Mouse (Mus musculus): Measurements from ENCODE around the gene Il17d. TPM values are rescaled to one million over a fixed set of nuclear protein-coding genes. Genes with fewer than 3 reads are reported as not detected.

Gene Il17d
- polyA plus RNA-seq, 1 experiment from 2014 or later = 2.7 TPM

DNA sequence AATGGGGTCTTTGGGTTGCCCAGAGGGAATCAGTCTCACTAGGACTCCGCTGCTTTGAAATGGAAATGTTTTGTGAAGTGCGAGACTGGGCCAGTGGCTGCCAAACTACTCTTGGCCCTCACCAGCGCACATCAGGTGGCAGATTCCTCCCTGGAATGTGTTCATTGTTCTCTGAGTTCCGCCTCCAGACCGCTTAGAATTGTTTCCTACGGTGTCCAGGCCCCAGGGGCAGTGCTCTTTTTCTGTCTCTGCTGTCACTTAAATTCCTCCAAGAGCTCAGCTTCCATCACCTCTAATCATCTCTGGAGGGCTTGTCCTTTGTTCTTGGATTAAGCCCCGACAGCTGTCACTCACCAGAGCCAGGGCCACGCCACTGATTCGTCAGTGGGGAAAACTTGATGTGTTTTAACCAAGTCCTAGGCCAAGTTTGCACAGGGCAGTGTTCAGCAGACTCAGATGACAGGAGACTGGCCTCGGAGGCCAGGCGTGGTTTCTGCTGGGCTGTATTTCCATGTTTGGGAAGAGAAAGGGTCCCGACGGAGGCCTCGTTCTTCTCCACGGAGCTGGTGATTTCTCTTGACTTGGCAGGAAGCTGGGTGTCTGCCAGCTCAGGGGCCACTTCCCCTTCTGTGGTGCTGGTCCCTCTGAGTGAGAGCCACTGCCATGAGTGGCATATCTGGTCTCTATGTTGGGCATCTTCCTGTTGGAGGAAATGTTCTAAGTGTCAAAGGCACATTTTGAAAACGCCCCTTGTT is 12.9 kb downstream of the Il17d start:
- Histone ChIP-seq H3K27ac (no peak overlapping the region), H3K9me3 (no peaks in the 10 kb centered on the region), H3K4me2 (peak overlapping the region; percentile 19; the same call in 1 of the 2 replicates), H3K9ac (no peak overlapping the region), H3K27me3 (peaks cover 61% of the 10 kb centered on the region), H3K4me1 (peaks cover 34% of the 10 kb centered on the region), H3K36me3 (replicated peaks) (no peaks in the 10 kb centered on the region), H3K4me3 (replicated peaks) (no peak overlapping the region)
- 5% methylated on average over 16 of the region's 16 CpGs for WGBS
- ATAC-seq (ENCODE audit: low FRiP score) = no peak

DNA sequence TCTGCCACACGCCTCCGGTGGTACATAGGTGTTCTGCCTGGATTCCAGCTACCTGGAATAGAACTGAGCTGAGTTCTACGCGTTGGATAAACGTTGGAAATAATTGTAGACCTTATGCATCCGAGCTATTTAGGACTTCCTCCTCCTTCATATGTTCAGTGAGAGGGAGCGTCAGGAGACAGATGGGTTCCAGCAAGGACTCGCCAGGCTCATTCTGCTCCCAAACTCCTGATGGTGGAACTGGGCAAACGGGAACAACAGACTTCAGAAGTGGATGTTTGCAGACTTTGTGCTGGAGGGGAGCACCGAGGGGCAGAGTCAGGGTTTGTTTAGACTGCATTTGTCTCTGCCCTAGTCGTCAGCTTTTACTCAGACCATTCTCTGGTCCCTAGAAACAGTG is 16.1 kb downstream of the Il17d start:
- 87% methylated on average over 11 of the region's 11 CpGs for whole genome bisulfite sequencing
- Histone ChIP-seq H3K36me3 (replicated peaks) (no peaks in the 10 kb centered on the region), H3K9ac (no peak overlapping the region), H3K4me3 (replicated peaks) (no peak overlapping the region), H3K4me2 (no peak overlapping the region), H3K27me3 (peaks cover 37% of the 10 kb centered on the region), H3K27ac (no peak overlapping the region), H3K9me3 (no peaks in the 10 kb centered on the region), H3K4me1 (peaks cover 19% of the 10 kb centered on the region)
- no peak for ATAC-seq (ENCODE audit: low FRiP score)

DNA sequence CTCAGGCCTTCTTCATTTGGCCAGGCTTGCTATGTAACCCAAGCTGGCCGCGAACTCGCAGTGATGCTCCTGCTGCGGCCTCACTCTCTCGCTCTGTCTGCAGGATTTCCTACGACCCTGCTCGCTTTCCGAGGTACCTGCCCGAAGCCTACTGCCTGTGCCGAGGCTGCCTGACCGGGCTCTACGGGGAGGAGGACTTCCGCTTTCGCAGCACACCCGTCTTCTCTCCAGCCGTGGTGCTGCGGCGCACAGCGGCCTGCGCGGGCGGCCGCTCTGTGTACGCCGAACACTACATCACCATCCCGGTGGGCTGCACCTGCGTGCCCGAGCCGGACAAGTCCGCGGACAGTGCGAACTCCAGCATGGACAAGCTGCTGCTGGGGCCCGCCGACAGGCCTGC is 17.7 kb downstream of the Il17d start:
- peak overlapping the region; percentile 14 for H3K4me3 ChIP-seq (replicated peaks)
- WGBS = 30% methylated on average over 34 of the region's 34 CpGs

DNA sequence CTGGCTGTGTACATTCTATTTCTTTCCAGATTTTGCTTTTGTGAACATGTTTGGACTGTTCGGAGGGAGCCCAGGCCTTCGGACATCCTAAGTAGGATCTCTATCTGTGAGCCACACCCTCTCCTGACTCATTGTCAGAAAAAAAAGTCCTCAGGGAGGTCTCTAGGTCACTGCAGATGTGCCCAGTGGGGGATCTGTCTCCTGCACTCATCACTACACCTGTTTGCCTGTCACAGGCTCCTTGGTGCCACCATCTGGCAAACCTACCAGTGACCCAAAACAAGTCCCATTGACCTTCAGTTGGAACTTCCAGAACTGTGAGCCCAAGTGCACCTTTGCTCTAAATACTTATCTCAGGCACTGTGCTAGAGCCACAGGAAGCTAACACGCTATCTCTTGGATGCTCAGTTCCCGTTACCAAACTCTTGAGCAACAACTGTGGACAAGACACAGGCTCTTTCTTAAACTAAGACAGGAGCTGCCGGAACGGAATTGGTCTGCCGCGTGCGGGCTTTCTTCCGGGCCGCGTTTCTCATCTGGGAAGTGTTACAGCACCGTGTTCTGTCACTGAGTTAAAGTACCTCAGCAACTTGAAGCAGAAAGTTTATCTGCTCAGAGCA is 19.0 kb downstream of the Il17d start:
- Histone ChIP-seq H3K9ac (no peak overlapping the region), H3K27me3 (peaks cover 19% of the 10 kb centered on the region), H3K9me3 (no peaks in the 10 kb centered on the region), H3K36me3 (replicated peaks) (no peaks in the 10 kb centered on the region), H3K4me1 (0 out of 2 replicates have a peak, but pooled peaks cover 4% of the 10 kb centered on the region), H3K4me2 (no peak overlapping the region), H3K27ac (no peak overlapping the region), H3K4me3 (replicated peaks) (no peak overlapping the region)
- WGBS = 91% methylated on average over 13 of the region's 13 CpGs
- no peak for ATAC-seq (ENCODE audit: low FRiP score)

More for the DNA sequence above, 17.7 kb downstream of the Il17d start:
- H3K36me3 ChIP-seq (replicated peaks) = no peaks in the 10 kb centered on the region
- no peaks in the 10 kb centered on the region for H3K9me3 ChIP-seq
- H3K9ac ChIP-seq = peak overlapping the region; percentile 33
- peak overlapping the region; percentile 39 for H3K4me2 ChIP-seq
- H3K4me1 ChIP-seq = peaks cover 13% of the 10 kb centered on the region
- H3K27ac ChIP-seq = no peak overlapping the region
- H3K27me3 ChIP-seq = peaks cover 25% of the 10 kb centered on the region
- ATAC-seq (ENCODE audit: low FRiP score) = no peak

DNA sequence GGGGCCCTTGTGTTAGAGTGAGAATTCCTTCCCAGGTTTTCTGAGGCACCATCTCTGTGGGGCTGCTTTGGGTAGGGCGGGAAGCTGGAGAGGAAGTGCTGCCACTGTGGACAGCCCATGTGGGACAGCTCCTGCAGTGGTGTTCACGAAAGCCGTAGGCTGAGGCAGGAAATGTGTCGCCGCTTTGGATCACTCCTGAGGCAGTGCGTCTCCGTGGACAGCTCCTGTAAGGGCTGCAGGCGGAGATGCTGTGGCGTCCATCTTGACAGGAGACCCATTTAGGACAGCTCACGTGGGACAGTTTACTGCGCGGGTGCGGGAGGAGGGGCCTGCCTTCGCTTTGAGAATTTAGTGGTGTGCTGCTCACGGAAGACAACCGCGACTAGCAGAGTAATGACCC is 20.9 kb downstream of the Il17d start:
- Histone ChIP-seq H3K36me3 (replicated peaks) (peaks cover 16% of the 10 kb centered on the region; the same call in 1 of the 2 replicates), H3K9me3 (no peaks in the 10 kb centered on the region), H3K4me1 (0 out of 2 replicates have a peak, but pooled peaks cover 4% of the 10 kb centered on the region), H3K4me3 (replicated peaks) (no peak overlapping the region), H3K4me2 (no peak overlapping the region), H3K27ac (no peak overlapping the region), H3K27me3 (peaks cover 17% of the 10 kb centered on the region), H3K9ac (no peak overlapping the region)
- no peak for ATAC-seq (ENCODE audit: low FRiP score)
- WGBS = 85% methylated on average over 17 of the region's 17 CpGs

DNA sequence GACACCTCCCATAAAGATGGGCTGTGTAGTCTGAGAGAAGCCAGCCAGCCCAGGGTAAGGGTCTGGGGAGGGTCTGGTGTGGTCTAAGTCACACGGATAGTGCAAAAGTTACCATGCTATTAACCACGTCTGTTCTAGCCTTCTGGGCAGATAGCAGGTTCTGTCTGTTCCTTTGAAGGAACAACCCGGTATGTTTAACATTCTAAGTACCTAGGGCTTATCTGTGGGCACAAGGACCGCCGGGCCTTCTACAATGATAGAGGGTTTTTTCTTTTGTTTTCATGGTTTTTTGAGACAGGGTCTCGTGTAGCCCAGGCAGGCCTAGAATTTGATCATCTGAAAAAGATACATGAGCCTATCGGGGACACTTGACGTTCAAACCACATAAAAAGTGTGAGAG is 21.6 kb downstream of the Il17d start:
- WGBS = 88% methylated on average over 8 of the region's 8 CpGs
- peaks cover 14% of the 10 kb centered on the region for H3K27me3 ChIP-seq

DNA sequence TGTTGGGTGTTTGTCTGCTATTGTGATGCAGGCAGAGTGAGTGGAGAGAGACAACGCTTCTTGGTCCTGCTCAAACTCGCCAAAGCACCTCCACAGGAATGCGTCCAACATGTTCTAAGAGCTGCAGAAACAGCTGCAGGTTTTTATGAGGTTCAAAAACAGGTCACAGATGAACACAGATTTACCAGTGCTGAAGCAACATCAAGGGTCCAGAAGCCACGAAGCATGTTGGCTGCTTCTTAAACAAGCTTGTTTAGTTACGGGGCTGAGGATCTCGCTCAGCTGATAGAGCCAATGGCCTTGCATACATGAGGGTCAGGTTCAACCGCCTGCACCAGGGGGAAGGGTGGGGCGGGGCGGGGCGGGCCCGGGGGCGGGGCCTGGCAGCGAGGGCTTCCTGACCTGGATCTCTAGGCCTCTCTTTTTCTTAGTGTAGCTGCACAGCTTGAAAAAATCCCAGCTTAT is 22.0 kb downstream of the Il17d start:
- Histone ChIP-seq H3K4me1 (0 out of 2 replicates have a peak, but pooled peaks cover 4% of the 10 kb centered on the region), H3K9me3 (no peaks in the 10 kb centered on the region), H3K9ac (no peak overlapping the region), H3K4me2 (no peak overlapping the region), H3K27me3 (peaks cover 9% of the 10 kb centered on the region), H3K36me3 (replicated peaks) (peaks cover 16% of the 10 kb centered on the region; the same call in 1 of the 2 replicates), H3K4me3 (replicated peaks) (no peak overlapping the region), H3K27ac (no peak overlapping the region)
- ATAC-seq (ENCODE audit: low FRiP score) = no peak
- 32% methylated on average over 13 of the region's 13 CpGs for WGBS

More for the DNA sequence above, 21.6 kb downstream of the Il17d start:
- Histone ChIP-seq H3K36me3 (replicated peaks) (peaks cover 16% of the 10 kb centered on the region; the same call in 1 of the 2 replicates), H3K4me3 (replicated peaks) (no peak overlapping the region), H3K4me2 (no peak overlapping the region), H3K4me1 (0 out of 2 replicates have a peak, but pooled peaks cover 4% of the 10 kb centered on the region), H3K9me3 (no peaks in the 10 kb centered on the region), H3K27ac (no peak overlapping the region), H3K9ac (no peak overlapping the region)
- ATAC-seq (ENCODE audit: low FRiP score) = no peak

DNA sequence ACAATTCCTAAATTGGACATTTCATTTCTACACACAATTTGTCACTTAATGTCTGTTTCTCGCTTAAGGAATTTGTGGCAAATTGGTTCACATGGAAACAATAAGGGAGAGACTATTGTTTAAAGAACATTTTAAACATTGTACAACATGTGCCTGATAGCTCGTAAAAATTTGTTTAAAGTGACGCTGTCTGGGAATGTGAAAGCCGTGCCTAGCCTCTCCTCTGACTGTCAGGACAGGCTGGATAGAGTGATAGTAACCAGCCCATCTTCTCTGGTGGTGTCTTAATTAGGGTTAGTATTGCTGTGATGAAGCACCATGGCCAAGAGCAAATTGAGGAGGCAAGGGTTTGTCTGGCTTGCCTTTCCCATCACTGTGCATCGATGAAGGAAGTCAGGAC is 22.5 kb downstream of the Il17d start:
- ATAC-seq (ENCODE audit: low FRiP score) = no peak
- Histone ChIP-seq H3K4me3 (replicated peaks) (no peak overlapping the region), H3K9ac (no peak overlapping the region), H3K27me3 (peaks cover 5% of the 10 kb centered on the region), H3K9me3 (no peaks in the 10 kb centered on the region), H3K4me2 (no peak overlapping the region), H3K27ac (no peak overlapping the region), H3K4me1 (0 out of 2 replicates have a peak, but pooled peaks cover 4% of the 10 kb centered on the region), H3K36me3 (replicated peaks) (peaks cover 16% of the 10 kb centered on the region; the same call in 1 of the 2 replicates)
- 89% methylated on average over 5 of the region's 5 CpGs for WGBS

DNA sequence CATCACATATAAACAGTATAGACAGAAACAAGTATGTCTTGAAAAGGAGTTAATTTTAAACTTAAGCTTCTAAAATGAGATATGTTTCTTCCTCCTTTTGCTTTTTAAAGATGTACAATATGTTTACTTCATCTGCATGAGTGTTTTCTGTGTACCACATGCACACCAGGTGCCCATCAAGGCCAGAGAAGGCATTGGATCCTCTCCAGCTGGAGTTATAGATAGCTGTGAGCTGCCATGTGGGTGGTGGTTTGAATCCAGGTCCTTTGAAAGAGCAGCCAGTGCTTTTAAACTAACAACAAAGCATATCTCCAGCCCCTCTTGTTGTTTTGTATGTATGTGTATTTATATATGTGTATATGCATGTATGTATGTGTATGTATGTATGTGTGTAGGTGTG is 28.4 kb downstream of the Il17d start:
- Histone ChIP-seq H3K4me2 (no peak overlapping the region), H3K4me1 (no peaks in the 10 kb centered on the region), H3K36me3 (replicated peaks) (peaks cover 20% of the 10 kb centered on the region; the same call in 1 of the 2 replicates), H3K9me3 (no peaks in the 10 kb centered on the region), H3K9ac (no peak overlapping the region), H3K27ac (no peak overlapping the region), H3K27me3 (no peaks in the 10 kb centered on the region), H3K4me3 (replicated peaks) (no peak overlapping the region)
- ATAC-seq (ENCODE audit: low FRiP score) = no peak

DNA sequence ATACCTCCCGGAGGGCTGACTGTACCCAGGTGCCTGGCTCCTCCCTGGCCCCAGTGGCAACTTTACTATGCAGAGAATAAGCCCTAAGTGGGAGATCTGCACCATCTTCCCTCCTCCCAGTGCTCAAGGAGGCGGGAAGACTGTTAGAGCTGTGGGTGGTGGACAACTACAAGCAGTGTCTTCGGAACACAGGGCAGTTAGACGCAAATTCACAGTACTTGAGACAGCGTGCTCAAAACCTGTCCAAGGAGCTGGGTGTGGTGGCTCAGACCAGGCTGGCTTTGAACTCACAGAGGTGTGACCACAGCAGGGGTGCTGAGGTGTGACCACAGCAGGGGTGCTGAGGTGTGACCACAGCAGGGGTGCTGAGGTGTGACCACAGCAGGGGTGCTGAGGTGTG is 29.9 kb downstream of the Il17d start:
- Histone ChIP-seq H3K27me3 (no peaks in the 10 kb centered on the region), H3K9me3 (no peaks in the 10 kb centered on the region), H3K9ac (no peak overlapping the region), H3K4me3 (replicated peaks) (no peak overlapping the region), H3K4me2 (no peak overlapping the region), H3K4me1 (no peaks in the 10 kb centered on the region), H3K36me3 (replicated peaks) (peaks cover 15% of the 10 kb centered on the region; the same call in 1 of the 2 replicates), H3K27ac (no peak overlapping the region)
- 93% methylated on average over 5 of the region's 5 CpGs for WGBS
- no peak for ATAC-seq (ENCODE audit: low FRiP score)

DNA sequence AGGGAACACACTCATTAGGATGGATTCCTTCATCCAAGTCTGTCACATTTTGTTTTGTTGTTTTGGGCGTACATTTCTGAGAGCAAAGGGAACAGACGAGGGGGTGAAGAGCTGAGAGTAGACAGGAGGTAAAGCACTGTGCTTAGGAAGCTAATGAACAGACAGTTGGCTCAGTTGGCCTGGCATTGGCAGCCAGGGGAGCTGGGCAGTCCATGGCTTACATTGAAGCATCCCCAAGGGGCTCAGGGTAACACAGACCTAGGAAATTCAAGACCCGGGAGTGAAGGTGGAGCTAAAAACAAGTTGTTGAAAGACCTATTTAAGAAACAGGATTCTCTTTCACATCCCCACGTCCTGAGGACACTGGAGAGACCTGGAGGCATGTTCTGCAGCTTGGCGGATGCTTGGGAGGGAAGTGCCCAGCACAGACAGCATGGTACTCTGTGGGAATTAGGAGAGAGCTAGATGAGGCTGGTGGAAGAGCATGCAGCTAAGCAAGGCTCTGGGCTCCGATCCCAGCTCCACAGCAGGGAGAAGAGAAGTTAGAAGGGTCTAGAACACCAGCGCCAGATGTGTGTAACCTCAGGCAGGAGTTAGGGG is 31.0 kb downstream of the Il17d start:
- 86% methylated on average over 7 of the region's 7 CpGs for WGBS
- Histone ChIP-seq H3K9me3 (no peaks in the 10 kb centered on the region), H3K27ac (no peak overlapping the region)

DNA sequence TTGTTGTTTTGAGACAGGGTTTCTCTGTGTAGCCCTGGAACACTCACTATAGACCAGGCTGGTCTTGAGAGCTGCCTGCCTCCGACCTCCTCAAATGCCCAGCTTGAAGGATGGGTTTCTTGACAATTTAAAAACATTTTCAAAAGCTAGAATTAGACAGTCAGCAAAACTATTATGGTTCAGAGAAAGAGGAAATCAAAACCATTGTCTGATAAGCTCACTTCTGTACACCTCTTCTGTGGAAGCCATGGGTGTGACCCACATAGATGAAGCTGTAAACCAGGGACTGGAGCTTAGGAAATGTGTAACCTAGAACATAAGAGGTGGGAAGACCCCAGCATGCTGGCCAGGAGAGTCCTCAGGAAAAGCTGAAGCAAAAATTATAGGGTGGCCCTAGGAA is 32.3 kb downstream of the Il17d start:
- 88% methylated on average over 1 of the region's 1 CpGs for WGBS
- ATAC-seq (ENCODE audit: low FRiP score) = no peak
- H3K27ac ChIP-seq = no peak overlapping the region
- H3K9ac ChIP-seq = no peak overlapping the region
- H3K27me3 ChIP-seq = no peaks in the 10 kb centered on the region
- no peak overlapping the region for H3K4me2 ChIP-seq
- 0 out of 2 replicates have a peak, but pooled peaks cover 4% of the 10 kb centered on the region for H3K36me3 ChIP-seq (replicated peaks)
- no peaks in the 10 kb centered on the region for H3K9me3 ChIP-seq
- H3K4me1 ChIP-seq = no peaks in the 10 kb centered on the region; the same call in 1 of the 2 replicates
- no peak overlapping the region for H3K4me3 ChIP-seq (replicated peaks)

More for the DNA sequence above, 31.0 kb downstream of the Il17d start:
- no peaks in the 10 kb centered on the region; the same call in 1 of the 2 replicates for H3K4me1 ChIP-seq
- H3K27me3 ChIP-seq = no peaks in the 10 kb centered on the region
- no peak overlapping the region for H3K9ac ChIP-seq
- no peak overlapping the region for H3K4me2 ChIP-seq
- H3K36me3 ChIP-seq (replicated peaks) = 0 out of 2 replicates have a peak, but pooled peaks cover 4% of the 10 kb centered on the region
- H3K4me3 ChIP-seq (replicated peaks) = no peak overlapping the region
- ATAC-seq (ENCODE audit: low FRiP score) = no peak
